Comparison of ENCODE assay signal across 8 mouse cellular contexts in genomic region chr13:75839719-75840481, GRCm38 (mm10). TPM values are rescaled to one million over a fixed set of nuclear protein-coding genes. Genes with fewer than 3 reads are reported as not detected.
DNase-seq lines count a peak whose midpoint lies in the region; ATAC-seq lines count a peak whose summit lies in the region.

Gene Glrx, plus strand, starts transcription at chr13:75839868.

- peak within 1 kb of the TSS; percentile 49 for H3K4me2 ChIP-seq in forebrain, embryonic 15.5 days (replicated peaks)
- peak within 1 kb of the TSS; percentile 66 for H3K4me2 ChIP-seq in liver, embryonic 16.5 days (ENCODE audit: low read depth, low read length)
- peak within 1 kb of the TSS; percentile 70 for H3K4me2 ChIP-seq in neural tube, embryonic 13.5 days

- peak; percentile 73 for DNase-seq in ES-CJ7 (ENCODE audit: low read depth, low spot score)
- DNase-seq in cerebellum, adult 11-12 months, result peak; percentile 70
- peak; percentile 73 to 74 for DNase-seq in heart, postnatal 14 days
- DNase-seq in large intestine, adult 2 months (ENCODE audit: low read depth, low spot score), result peak; percentile 89
- DNase-seq in telencephalon, adult 2 months (ENCODE audit: low read depth, low spot score), result peak; percentile 89

- no peaks in the 10 kb centered on the region for H3K27me3 ChIP-seq in forebrain, embryonic 15.5 days
- no peaks in the 10 kb centered on the region for H3K27me3 ChIP-seq in liver, embryonic 16.5 days (ENCODE audit: control insufficient read depth, insufficient read depth, low read depth, low read length)
- H3K27me3 ChIP-seq in neural tube, embryonic 13.5 days, result no peaks in the 10 kb centered on the region

- intact Hi-C loops in heart, postnatal 14 days (cut with DNase I), result no loop called here

- H3K27ac ChIP-seq in forebrain, embryonic 15.5 days (replicated peaks), result peak within 1 kb of the TSS; percentile 72
- peak within 1 kb of the TSS; percentile 55 for H3K27ac ChIP-seq in liver, embryonic 16.5 days (ENCODE audit: low read length)
- peak within 1 kb of the TSS; percentile 78 for H3K27ac ChIP-seq in neural tube, embryonic 13.5 days (replicated peaks)

- H3K9ac ChIP-seq in forebrain, embryonic 15.5 days (replicated peaks), result peak within 1 kb of the TSS; percentile 49
- H3K9ac ChIP-seq in liver, embryonic 16.5 days (ENCODE audit: low read depth, low read length), result peak within 1 kb of the TSS; percentile 58
- H3K9ac ChIP-seq in neural tube, embryonic 13.5 days, result peak within 1 kb of the TSS; percentile 70

- peak within 1 kb of the TSS; percentile 43 for H3K4me3 ChIP-seq in forebrain, embryonic 15.5 days
- peak within 1 kb of the TSS; percentile 65 for H3K4me3 ChIP-seq in liver, embryonic 16.5 days (ENCODE audit: low read depth, low read length)
- H3K4me3 ChIP-seq in neural tube, embryonic 13.5 days, result peak within 1 kb of the TSS; percentile 59

- 1% methylated on average over 12 of the region's 12 CpGs for WGBS in forebrain, embryonic 15.5 days
- WGBS in large intestine, adult 2 months, result under 1% methylated on average over 12 of the region's 12 CpGs
- under 1% methylated on average over 12 of the region's 12 CpGs for WGBS in liver, embryonic 16.5 days (ENCODE audit: insufficient replicate concordance)
- under 1% methylated on average over 12 of the region's 12 CpGs for WGBS in neural tube, embryonic 13.5 days

- no peaks in the 10 kb centered on the region for H3K9me3 ChIP-seq in forebrain, embryonic 15.5 days
- H3K9me3 ChIP-seq in liver, embryonic 16.5 days (replicated peaks; ENCODE audit: control insufficient read depth, low read length), result no peaks in the 10 kb centered on the region
- H3K9me3 ChIP-seq in neural tube, embryonic 13.5 days, result no peaks in the 10 kb centered on the region

- peaks cover 19% of the 10 kb centered on the region for H3K4me1 ChIP-seq in forebrain, embryonic 15.5 days
- H3K4me1 ChIP-seq in liver, embryonic 16.5 days (ENCODE audit: control insufficient read depth, low read depth, low read length), result peaks cover 20% of the 10 kb centered on the region
- peaks cover 36% of the 10 kb centered on the region for H3K4me1 ChIP-seq in neural tube, embryonic 13.5 days (replicated peaks)

- H3K36me3 ChIP-seq in forebrain, embryonic 15.5 days, result no peaks in the 10 kb centered on the region
- no peaks in the 10 kb centered on the region for H3K36me3 ChIP-seq in liver, embryonic 16.5 days (ENCODE audit: control insufficient read depth, insufficient read depth)
- no peaks in the 10 kb centered on the region for H3K36me3 ChIP-seq in neural tube, embryonic 13.5 days

- peak; percentile 92 for ATAC-seq in forebrain, embryonic 15.5 days (replicated peaks)
- ATAC-seq in liver, embryonic 16.5 days (ENCODE audit: low read depth), result peak; percentile 80
- ATAC-seq in neural tube, embryonic 13.5 days (ENCODE audit: low read depth), result peak; percentile 92

RNA-seq across cellular contexts. Expression of gene Glrx, which starts in this region (rescaled TPM):
- polyA plus RNA-seq in forebrain, embryonic 15.5 days (2015; fragmentation: Nextera tagmentation; extraction: Ambion mirVana), result 29.5 and 31.5 TPM in 2 replicates
- total RNA-seq in heart, postnatal 14 days (2021), result 10 to 100 TPM; 54.1 to 55.2 TPM
- polyA plus RNA-seq in large intestine, adult 2 months (2012; rRNA removed), result 243 and 525 TPM in 2 replicates
- 44.7 and 49.9 TPM in 2 replicates for polyA plus RNA-seq in liver, embryonic 16.5 days (2015; fragmentation: Nextera tagmentation; extraction: Ambion mirVana)
- 49.3 and 55.2 TPM in 2 replicates for polyA plus RNA-seq in neural tube, embryonic 13.5 days (2015; fragmentation: Nextera tagmentation; extraction: Ambion mirVana)

Comparison
In these comparisons a context has a peak if more than half of its experiments do, and no peak if none do; other contexts are left out.
1. Peak in every context shown above with its lines: DNase-seq, ATAC-seq, H3K4me3 ChIP-seq and H3K27ac ChIP-seq.